Mouse (Mus musculus): ENCODE results near the gene Plscr3. TPM values are rescaled to one million over a fixed set of nuclear protein-coding genes. Genes with fewer than 3 reads are reported as not detected.

Plscr3 gene
- polyA plus RNA-seq, 1 experiment: 18.7 TPM

GRCm38 (mm10) chr11:69815155-69815554, 31.0 kb upstream of the Plscr3 start, which contains the start of gene Gm39566:
Gene Gm39566 (minus strand): TSS chr11:69815298.
- Histone ChIP-seq H3K27ac (replicated peaks; ENCODE audit: low read depth, low read length) (no peak within 1 kb of the TSS), H3K4me1 (ENCODE audit: control insufficient read depth, insufficient read depth, insufficient read length, low read length) (no peaks in the 10 kb centered on the region), H3K4me3 (ENCODE audit: insufficient read depth, low read depth, low read length) (no peak within 1 kb of the TSS)

GRCm38 (mm10) chr11:69816520-69816919, 29.7 kb upstream of the Plscr3 start:
- H3K4me1 ChIP-seq (ENCODE audit: control insufficient read depth, insufficient read depth, insufficient read length, low read length): no peaks in the 10 kb centered on the region

GRCm38 (mm10) chr11:69818365-69818764, 27.8 kb upstream of the Plscr3 start, which contains the start of gene Spem2:
Gene Spem2 (minus strand): TSS chr11:69818465.
- no peak within 1 kb of the TSS for H3K4me3 ChIP-seq (ENCODE audit: insufficient read depth, low read depth, low read length)
- no peak within 1 kb of the TSS for H3K27ac ChIP-seq (replicated peaks; ENCODE audit: low read depth, low read length)
- H3K4me1 ChIP-seq (ENCODE audit: control insufficient read depth, insufficient read depth, insufficient read length, low read length): no peaks in the 10 kb centered on the region

More at GRCm38 (mm10) chr11:69816520-69816919, 29.7 kb upstream of the Plscr3 start:
- H3K27ac ChIP-seq (replicated peaks; ENCODE audit: low read depth, low read length): no peak overlapping the region
- H3K4me3 ChIP-seq (ENCODE audit: insufficient read depth, low read depth, low read length): no peak overlapping the region

GRCm38 (mm10) chr11:69818871-69819270, 27.3 kb upstream of the Plscr3 start:
- no peaks in the 10 kb centered on the region for H3K4me1 ChIP-seq (ENCODE audit: control insufficient read depth, insufficient read depth, insufficient read length, low read length)

GRCm38 (mm10) chr11:69822080-69822479, 24.1 kb upstream of the Plscr3 start, which contains the start of gene Spem1:
Gene Spem1 (minus strand): TSS chr11:69822180.
- H3K4me3 ChIP-seq (ENCODE audit: insufficient read depth, low read depth, low read length): no peak within 1 kb of the TSS
- H3K27ac ChIP-seq (replicated peaks; ENCODE audit: low read depth, low read length): no peak within 1 kb of the TSS
- no peaks in the 10 kb centered on the region for H3K4me1 ChIP-seq (ENCODE audit: control insufficient read depth, insufficient read depth, insufficient read length, low read length)

More at GRCm38 (mm10) chr11:69818871-69819270, 27.3 kb upstream of the Plscr3 start:
- Histone ChIP-seq H3K27ac (replicated peaks; ENCODE audit: low read depth, low read length) (no peak overlapping the region), H3K4me3 (ENCODE audit: insufficient read depth, low read depth, low read length) (no peak overlapping the region)

GRCm38 (mm10) chr11:69823456-69823855, 22.7 kb upstream of the Plscr3 start:
- Histone ChIP-seq H3K27ac (replicated peaks; ENCODE audit: low read depth, low read length) (no peak overlapping the region), H3K4me1 (ENCODE audit: control insufficient read depth, insufficient read depth, insufficient read length, low read length) (no peaks in the 10 kb centered on the region), H3K4me3 (ENCODE audit: insufficient read depth, low read depth, low read length) (no peak overlapping the region)

- Histone ChIP-seq H3K4me3 (ENCODE audit: insufficient read depth, low read depth, low read length) (no peak overlapping the region), H3K4me1 (ENCODE audit: control insufficient read depth, insufficient read depth, insufficient read length, low read length) (no peaks in the 10 kb centered on the region), H3K27ac (replicated peaks; ENCODE audit: low read depth, low read length) (no peak overlapping the region)
Measured at GRCm38 (mm10) chr11:69828832-69829231, 17.3 kb upstream of the Plscr3 start.

GRCm38 (mm10) chr11:69833554-69833953, 12.6 kb upstream of the Plscr3 start:
- H3K27ac ChIP-seq (replicated peaks; ENCODE audit: low read depth, low read length): no peak overlapping the region
- no peaks in the 10 kb centered on the region for H3K4me1 ChIP-seq (ENCODE audit: control insufficient read depth, insufficient read depth, insufficient read length, low read length)
- no peak overlapping the region for H3K4me3 ChIP-seq (ENCODE audit: insufficient read depth, low read depth, low read length)

GRCm38 (mm10) chr11:69834001-69834549, 12.1 kb upstream of the Plscr3 start:
- H3K4me3 ChIP-seq (ENCODE audit: insufficient read depth, low read depth, low read length): no peak overlapping the region
- H3K27ac ChIP-seq (replicated peaks; ENCODE audit: low read depth, low read length): no peak overlapping the region
- H3K4me1 ChIP-seq (ENCODE audit: control insufficient read depth, insufficient read depth, insufficient read length, low read length): no peaks in the 10 kb centered on the region

GRCm38 (mm10) chr11:69835326-69835965, 10.7 kb upstream of the Plscr3 start:
- Histone ChIP-seq H3K4me3 (ENCODE audit: insufficient read depth, low read depth, low read length) (no peak overlapping the region), H3K4me1 (ENCODE audit: control insufficient read depth, insufficient read depth, insufficient read length, low read length) (no peaks in the 10 kb centered on the region), H3K27ac (replicated peaks; ENCODE audit: low read depth, low read length) (no peak overlapping the region)

GRCm38 (mm10) chr11:69835966-69836335, 10.2 kb upstream of the Plscr3 start:
- Histone ChIP-seq H3K4me3 (ENCODE audit: insufficient read depth, low read depth, low read length) (no peak overlapping the region), H3K27ac (replicated peaks; ENCODE audit: low read depth, low read length) (no peak overlapping the region), H3K4me1 (ENCODE audit: control insufficient read depth, insufficient read depth, insufficient read length, low read length) (no peaks in the 10 kb centered on the region)

- H3K27ac ChIP-seq (replicated peaks; ENCODE audit: low read depth, low read length): no peak overlapping the region
- peak overlapping the region; percentile 64 for H3K4me3 ChIP-seq (ENCODE audit: insufficient read depth, low read depth, low read length)
- no peaks in the 10 kb centered on the region for H3K4me1 ChIP-seq (ENCODE audit: control insufficient read depth, insufficient read depth, insufficient read length, low read length)
Measured at GRCm38 (mm10) chr11:69836703-69837576, 9.2 kb upstream of the Plscr3 start.

- Histone ChIP-seq H3K4me1 (ENCODE audit: control insufficient read depth, insufficient read depth, insufficient read length, low read length) (no peaks in the 10 kb centered on the region), H3K27ac (replicated peaks; ENCODE audit: low read depth, low read length) (peak within 1 kb of the TSS; percentile 76), H3K4me3 (ENCODE audit: insufficient read depth, low read depth, low read length) (peak within 1 kb of the TSS; percentile 79)
Measured at GRCm38 (mm10) chr11:69837604-69837951, 8.6 kb upstream of the Plscr3 start, which contains the start of gene Nlgn2. Gene Nlgn2 (minus strand): TSS chr11:69837784.

- Histone ChIP-seq H3K27ac (replicated peaks; ENCODE audit: low read depth, low read length) (peak within 1 kb of the TSS; percentile 76), H3K4me1 (ENCODE audit: control insufficient read depth, insufficient read depth, insufficient read length, low read length) (no peaks in the 10 kb centered on the region), H3K4me3 (ENCODE audit: insufficient read depth, low read depth, low read length) (peak within 1 kb of the TSS; percentile 79)
Measured at GRCm38 (mm10) chr11:69837952-69838713, 8.0 kb upstream of the Plscr3 start, which contains the start of gene Tmem256. Gene Tmem256 (plus strand): TSS chr11:69838514.

- peak overlapping the region; percentile 76 for H3K27ac ChIP-seq (replicated peaks; ENCODE audit: low read depth, low read length)
- H3K4me3 ChIP-seq (ENCODE audit: insufficient read depth, low read depth, low read length): peak overlapping the region; percentile 79
- H3K4me1 ChIP-seq (ENCODE audit: control insufficient read depth, insufficient read depth, insufficient read length, low read length): no peaks in the 10 kb centered on the region
Measured at GRCm38 (mm10) chr11:69838714-69839104, 7.5 kb upstream of the Plscr3 start.
